8 mouse cellular contexts compared by ENCODE assay signal in genomic region chr13:31792480-31793132, GRCm38 (mm10). TPM values are rescaled to one million over a fixed set of nuclear protein-coding genes. Genes with fewer than 3 reads are reported as not detected.
A peak's percentile ranks its signal among the peaks of the same experiment; 100 is the strongest.
DNase-seq lines count a peak whose midpoint lies in the region; ATAC-seq lines count a peak whose summit lies in the region.

No protein-coding gene starts in this region.

- H3K4me2 ChIP-seq in embryonic facial prominence, embryonic 12.5 days (replicated peaks): peak overlapping the region; percentile 42
- peak overlapping the region; percentile 21; the same call in 1 of the 2 replicates for H3K4me2 ChIP-seq in midbrain, embryonic 11.5 days

- H3K27ac ChIP-seq in embryonic facial prominence, embryonic 12.5 days: no peak overlapping the region
- no peak overlapping the region for H3K27ac ChIP-seq in midbrain, embryonic 11.5 days (ENCODE audit: low read depth, low read length)

- peak; percentile 66 to 78 for DNase-seq in layer of hippocampus, postnatal 10 days (ENCODE audit: low spot score in 2 of 2)
- DNase-seq in layer of hippocampus, postnatal 36 days: no peak
- DNase-seq in MN1 (ENCODE audit: low spot score): peak; percentile 78
- DNase-seq in heart, postnatal 4 days: peak; percentile 77
- DNase-seq in left cerebral cortex, postnatal 25 days (ENCODE audit: low spot score in 2 of 2): peak; percentile 55 to 58
- DNase-seq in midbrain, embryonic 11.5 days (ENCODE audit: low spot score, missing footprints): peak; percentile 93
- peak; percentile 58 for DNase-seq in thymus, postnatal 4 days

- H3K4me3 ChIP-seq in embryonic facial prominence, embryonic 12.5 days: 0 out of 2 replicates have a peak overlapping the region, but pooled peaks have one; percentile 19
- no peak overlapping the region for H3K4me3 ChIP-seq in midbrain, embryonic 11.5 days (ENCODE audit: low read depth, low read length)

- intact Hi-C loops in left cerebral cortex, postnatal 25 days (cut with DNase I): loop anchor here (2.0 to 5.0 kb wide), 7 partner anchors 422 to 1005 kb away; no protein-coding TSS in a partner anchor

- no peaks in the 10 kb centered on the region for H3K36me3 ChIP-seq in embryonic facial prominence, embryonic 12.5 days
- H3K36me3 ChIP-seq in midbrain, embryonic 11.5 days (ENCODE audit: control insufficient read depth, insufficient read depth, low read length): no peaks in the 10 kb centered on the region

- H3K9ac ChIP-seq in embryonic facial prominence, embryonic 12.5 days: no peak overlapping the region
- H3K9ac ChIP-seq in midbrain, embryonic 11.5 days (ENCODE audit: low read length): no peak overlapping the region

- H3K27me3 ChIP-seq in embryonic facial prominence, embryonic 12.5 days: no peaks in the 10 kb centered on the region
- no peaks in the 10 kb centered on the region for H3K27me3 ChIP-seq in midbrain, embryonic 11.5 days (ENCODE audit: control insufficient read depth, insufficient read depth, low read length)

- no peaks in the 10 kb centered on the region for H3K9me3 ChIP-seq in embryonic facial prominence, embryonic 12.5 days
- no peaks in the 10 kb centered on the region for H3K9me3 ChIP-seq in midbrain, embryonic 11.5 days (ENCODE audit: control insufficient read depth, low read length)

- peaks cover 9% of the 10 kb centered on the region; the same call in 1 of the 2 replicates for H3K4me1 ChIP-seq in embryonic facial prominence, embryonic 12.5 days
- H3K4me1 ChIP-seq in midbrain, embryonic 11.5 days (ENCODE audit: control insufficient read depth, insufficient read depth, low read length): no peaks in the 10 kb centered on the region

- no peak for ATAC-seq in embryonic facial prominence, embryonic 12.5 days (ENCODE audit: insufficient number of reproducible peaks, insufficient read depth, low FRiP score, low TSS enrichment)
- ATAC-seq in midbrain, embryonic 11.5 days (ENCODE audit: low FRiP score): peak; percentile 79

- 11% methylated on average over 17 of the region's 17 CpGs for WGBS in embryonic facial prominence, embryonic 12.5 days
- 23% methylated on average over 17 of the region's 17 CpGs for WGBS in midbrain, embryonic 11.5 days

RNA-seq across cellular contexts. Expression of gene Foxc1, which starts 13.8 kb away (rescaled TPM):
- 1 to 10 TPM; 5.6 to 6.2 TPM for total RNA-seq in layer of hippocampus, postnatal 10 days (2021)
- 1 to 10 TPM; 3.3 to 4.6 TPM for total RNA-seq in layer of hippocampus, postnatal 36 days (2021)
- 10.4 and 11.6 TPM in 2 replicates for polyA plus RNA-seq in embryonic facial prominence, embryonic 12.5 days (2016; fragmentation: Nextera tagmentation; extraction: Ambion mirVana)
- 10 to 100 TPM in 1 of 2 experiments, 1 to 10 TPM in 1; 8.7 to 10.1 TPM for total RNA-seq in heart, postnatal 4 days (2021)
- 1 to 10 TPM; 5.5 to 6.6 TPM for total RNA-seq in left cerebral cortex, postnatal 25 days (2021)
- polyA plus RNA-seq in midbrain, embryonic 11.5 days (2014; fragmentation: Nextera tagmentation; extraction: Ambion mirVana): 6.5 and 7.0 TPM in 2 replicates

Comparison
In these comparisons a context has a peak if more than half of its experiments do, and no peak if none do; other contexts are left out.
1. DNase-seq: peak in layer of hippocampus, postnatal 10 days (2 of 2), MN1 (single experiment), heart, postnatal 4 days (single experiment), left cerebral cortex, postnatal 25 days (2 of 2), midbrain, embryonic 11.5 days (single experiment) and thymus, postnatal 4 days (single experiment); none in layer of hippocampus, postnatal 36 days (0 of 2).